Mouse (Mus musculus) spleen, adult 18-20 months (tissue): ENCODE measurements at regions not wholly inside any gene's neighbourhood (a gene's known extent, or its start where the extent isn't known, plus 50 kb on each side); places are given as distances from the start of the nearest gene placed in this dataset.
A peak's percentile ranks its signal among the peaks of the same experiment; 100 is the strongest.

Experiments
- DNase-seq, 2 experiments: peaks; one replicate each; pipeline ENCODE4 v3.0.0; 2022; ENCODE audit warnings: mixed read lengths in 2 of 2

DNA sequence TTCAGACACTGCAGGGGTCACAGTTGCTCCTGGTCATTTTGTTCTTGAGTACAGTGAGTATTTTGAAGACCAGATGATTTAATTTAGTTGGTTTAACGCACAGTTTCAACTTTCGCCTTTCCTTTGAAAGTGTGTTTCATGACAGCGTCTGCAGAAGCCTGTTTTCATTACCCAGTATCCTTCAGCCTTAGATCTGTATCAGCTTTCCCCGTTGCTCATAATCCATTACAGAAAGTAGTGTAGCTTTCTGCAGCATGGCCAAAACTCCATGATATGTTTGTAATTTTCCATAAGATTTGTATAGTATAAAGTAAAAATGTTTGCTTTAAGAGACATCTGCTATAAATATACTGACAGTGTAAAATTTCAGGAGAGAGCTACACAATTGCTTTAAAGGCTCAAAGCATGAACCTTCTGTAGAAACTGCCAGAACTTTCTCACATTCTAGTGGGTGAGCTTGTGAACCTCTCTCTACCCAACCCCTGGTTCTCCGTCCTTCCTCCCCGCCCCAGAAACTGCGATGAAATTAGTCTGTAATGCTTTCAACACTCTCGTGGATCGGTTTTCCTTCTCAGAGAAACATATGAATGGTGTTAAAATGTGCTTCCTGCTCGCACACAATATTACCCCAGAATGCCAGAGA lies 506.6 kb upstream of the Adgrl2 start:
- no peak for DNase-seq

DNA sequence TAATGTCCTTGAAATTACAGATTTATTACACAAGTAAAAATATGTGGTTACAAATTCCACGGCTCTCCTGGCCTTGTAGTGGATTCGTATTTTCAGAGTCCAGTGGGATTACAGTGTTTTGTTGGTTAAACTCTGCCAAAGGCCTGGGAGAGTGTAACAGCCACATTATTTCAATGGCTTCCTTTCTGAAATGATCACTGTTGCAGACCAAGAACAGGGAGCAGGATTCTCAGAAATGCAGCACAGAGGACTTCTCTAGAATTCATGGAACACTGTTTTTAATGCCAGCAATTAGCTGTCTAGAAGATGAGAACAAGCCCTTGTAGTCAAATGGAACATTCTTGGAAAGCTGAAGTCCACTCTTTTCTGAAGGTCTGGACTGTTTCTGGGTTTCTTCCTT lies 505.8 kb upstream of the Adgrl2 start:
- no peak for DNase-seq

DNA sequence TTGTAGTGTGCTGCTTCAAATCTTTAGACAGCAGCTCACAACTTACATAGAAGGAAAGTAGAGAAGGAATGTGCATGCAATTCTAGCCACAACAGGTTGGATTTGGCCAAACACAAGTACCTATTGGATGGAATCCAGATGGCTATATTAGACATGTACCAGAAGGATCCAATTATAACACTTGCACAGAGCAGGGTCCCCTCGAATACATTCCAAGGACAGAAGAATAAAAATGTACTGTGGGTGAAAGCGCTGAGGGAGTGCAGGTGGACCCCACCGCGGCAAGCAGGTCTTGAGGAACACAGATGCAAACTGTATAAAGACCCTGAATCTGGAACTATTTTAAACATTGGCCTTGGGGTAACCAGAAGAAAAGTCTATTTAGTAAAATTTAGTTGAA lies 497.8 kb upstream of the Adgrl2 start:
- no peak for DNase-seq

DNA sequence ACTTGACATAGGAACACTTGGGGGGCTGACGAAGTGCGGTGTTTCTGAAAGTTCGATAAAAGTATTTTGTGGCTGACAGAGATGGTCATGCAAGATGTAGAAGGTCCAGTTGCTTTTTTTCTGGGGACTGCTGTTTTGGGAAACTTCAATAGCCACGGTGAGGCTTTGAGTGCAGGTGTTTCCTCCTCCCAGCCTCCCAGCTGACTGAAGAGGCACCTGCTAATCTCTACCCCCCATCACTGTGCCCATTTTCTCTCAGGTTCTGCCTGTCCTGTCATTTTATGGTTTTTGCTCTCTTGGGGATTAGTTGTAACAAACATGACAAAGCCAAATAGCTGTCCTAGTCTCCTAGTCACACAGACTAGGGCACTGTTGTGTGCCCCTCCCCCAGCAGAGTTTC lies 495.1 kb upstream of the Adgrl2 start:
- no peak for DNase-seq

DNA sequence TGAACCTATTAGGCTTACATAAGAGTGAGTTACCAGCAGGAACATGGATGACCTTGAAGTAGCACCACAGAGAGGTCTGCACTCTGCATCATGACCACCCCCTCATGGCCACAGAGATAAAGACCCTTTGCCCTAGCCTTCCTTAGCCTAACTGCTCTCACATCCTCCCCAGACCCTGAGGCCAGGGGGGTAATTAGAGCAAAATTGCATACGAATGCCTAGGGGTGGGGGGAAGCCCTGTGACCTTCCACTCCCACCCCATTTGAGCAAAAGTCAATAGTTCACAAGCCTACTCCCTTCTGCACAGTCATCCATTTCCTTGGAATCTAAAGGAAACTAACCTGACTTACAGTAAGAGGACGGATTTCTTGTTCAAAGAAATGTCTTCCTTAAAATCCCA lies 494.0 kb upstream of the Adgrl2 start:
- DNase-seq = no peak

DNA sequence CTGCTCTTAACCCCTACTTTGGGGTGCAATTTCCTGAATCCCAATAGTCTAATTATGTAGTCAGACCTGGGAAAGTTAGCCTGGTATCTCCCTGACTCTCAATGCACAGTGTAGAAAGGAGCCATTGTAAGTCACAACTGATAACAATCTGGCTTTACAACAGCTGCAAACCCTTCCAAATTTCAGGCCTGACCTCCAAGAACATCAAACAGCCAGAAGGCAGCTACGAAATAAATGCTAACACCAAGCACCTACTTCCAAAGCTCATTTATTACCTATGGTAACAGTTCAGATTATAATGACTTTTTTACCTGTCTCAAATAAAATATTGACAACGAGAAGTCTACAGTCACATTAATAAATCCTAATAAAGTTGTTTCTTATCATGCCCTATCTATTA lies 485.8 kb upstream of the Adgrl2 start:
- no peak for DNase-seq

DNA sequence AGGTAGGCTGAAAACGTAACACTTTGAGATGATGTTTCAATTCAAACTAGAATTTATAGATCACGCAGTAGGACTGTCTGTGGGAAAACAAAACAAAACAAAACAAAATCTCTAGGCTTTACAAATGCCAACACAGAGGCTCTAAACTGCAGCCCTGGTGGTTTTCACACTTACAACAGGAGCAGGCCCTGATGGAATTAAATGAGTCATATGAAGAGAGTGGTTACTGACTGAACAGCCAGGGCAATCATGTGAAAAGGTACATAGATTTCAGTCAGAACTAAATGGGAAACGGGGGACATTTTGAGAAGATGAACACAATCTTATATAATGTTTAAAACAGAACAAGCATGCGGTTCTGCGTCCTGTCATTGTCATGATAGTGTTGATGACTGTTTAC lies 476.6 kb upstream of the Adgrl2 start:
- no peak for DNase-seq

DNA sequence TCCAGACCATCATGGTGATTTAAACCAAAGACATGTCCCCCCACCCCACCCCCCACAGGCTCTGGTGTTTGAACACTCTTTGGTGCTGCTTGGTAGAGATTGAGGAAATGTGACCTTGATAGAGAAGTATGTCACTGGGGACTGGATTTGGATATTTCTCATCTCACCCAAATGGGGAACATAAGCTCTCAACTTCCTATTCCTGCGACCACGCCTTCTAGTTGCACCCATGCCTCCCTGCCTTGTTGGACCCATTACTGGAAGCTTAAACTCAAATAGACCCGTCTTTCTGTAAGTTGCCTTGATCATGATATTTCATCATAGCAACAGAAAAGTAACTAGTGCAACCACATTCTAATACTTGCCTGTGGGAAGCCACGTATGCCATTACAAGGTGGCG lies 474.2 kb upstream of the Adgrl2 start:
- no peak for DNase-seq

DNA sequence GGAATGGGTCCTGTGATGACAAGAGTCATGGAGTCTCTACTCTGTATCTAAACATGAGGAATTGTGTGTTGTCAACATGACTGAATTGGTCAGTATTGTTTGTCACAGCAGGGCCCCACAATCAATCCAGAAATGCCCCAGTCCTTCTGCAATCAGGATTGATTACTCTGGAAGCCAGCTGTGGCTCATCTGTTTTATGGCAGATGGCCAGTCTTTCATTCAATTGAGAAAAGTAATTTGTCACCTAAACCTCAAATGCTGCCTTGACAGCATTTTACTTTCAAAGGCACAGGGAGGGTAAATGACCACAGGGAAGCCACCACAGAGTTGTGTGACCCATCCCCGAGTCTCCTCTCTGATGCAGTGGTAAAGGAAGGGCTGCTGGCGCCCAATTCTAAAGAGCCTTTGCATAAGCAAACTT lies 471.8 kb upstream of the Adgrl2 start:
- no peak for DNase-seq

DNA sequence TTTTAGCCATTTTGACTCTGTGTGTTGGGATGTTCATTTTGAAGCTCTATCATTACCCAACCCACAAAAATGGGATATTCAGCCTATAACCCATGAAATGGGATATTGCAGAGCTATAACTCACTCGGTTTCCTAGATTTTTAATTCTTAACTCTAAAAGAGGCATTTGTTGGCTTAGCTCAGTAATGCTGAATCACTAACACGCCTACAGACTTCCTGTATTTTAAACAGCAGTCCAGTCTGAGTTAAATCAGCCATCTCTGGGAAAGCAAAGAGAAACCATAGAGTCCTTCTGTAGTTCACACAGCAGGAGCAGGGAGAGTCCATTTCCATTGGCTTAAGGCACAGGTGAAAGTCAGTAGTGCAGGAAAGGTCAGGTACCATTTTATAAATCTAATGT lies 471.3 kb upstream of the Adgrl2 start:
- no peak for DNase-seq

DNA sequence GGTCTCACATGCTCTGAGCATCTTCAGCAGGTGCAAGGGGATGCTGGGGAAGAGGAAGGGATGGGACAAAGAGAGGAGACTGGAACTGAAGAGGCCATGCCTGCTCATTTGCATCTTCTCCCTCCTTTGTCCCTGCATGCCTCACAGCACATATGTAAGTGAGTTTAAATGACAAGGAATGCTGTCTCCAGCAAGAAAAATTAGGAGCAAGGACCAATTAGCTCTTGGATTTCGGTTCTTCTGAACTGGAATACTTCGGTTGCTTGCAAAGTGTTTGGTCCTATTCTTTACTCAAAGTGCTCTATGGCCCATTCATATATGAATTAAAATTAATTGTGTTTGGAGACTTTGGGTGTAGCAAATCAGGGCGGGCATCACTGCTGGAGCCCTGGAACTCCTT lies 459.0 kb upstream of the Adgrl2 start:
- DNase-seq = no peak

DNA sequence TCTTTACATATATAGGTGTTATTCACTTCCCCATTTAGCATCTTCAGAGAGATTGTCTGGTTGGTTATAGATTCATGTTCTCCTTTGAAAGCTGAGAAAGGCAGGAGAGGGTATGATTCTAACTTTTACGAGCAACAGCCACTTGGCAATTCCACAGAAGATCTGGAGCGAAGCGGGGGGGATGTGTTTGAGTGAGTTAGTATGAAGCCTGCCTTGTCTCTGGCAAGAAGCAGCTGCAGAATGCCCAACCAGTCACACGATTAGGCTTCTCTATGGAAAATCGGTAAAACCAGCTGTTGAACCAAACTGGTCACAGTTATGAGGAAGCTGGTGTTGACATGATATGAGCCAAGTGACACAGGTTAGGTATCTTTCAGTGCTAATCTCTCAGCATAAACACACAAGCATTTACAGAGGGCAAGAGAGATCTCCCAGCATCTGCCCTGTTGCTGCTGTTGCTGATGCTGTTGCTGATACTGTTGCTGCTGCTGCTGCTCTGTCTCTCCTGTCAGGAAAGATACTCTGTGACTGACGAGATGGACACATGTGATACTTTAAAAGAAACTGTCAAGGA lies 455.7 kb upstream of the Adgrl2 start:
- no peak for DNase-seq

DNA sequence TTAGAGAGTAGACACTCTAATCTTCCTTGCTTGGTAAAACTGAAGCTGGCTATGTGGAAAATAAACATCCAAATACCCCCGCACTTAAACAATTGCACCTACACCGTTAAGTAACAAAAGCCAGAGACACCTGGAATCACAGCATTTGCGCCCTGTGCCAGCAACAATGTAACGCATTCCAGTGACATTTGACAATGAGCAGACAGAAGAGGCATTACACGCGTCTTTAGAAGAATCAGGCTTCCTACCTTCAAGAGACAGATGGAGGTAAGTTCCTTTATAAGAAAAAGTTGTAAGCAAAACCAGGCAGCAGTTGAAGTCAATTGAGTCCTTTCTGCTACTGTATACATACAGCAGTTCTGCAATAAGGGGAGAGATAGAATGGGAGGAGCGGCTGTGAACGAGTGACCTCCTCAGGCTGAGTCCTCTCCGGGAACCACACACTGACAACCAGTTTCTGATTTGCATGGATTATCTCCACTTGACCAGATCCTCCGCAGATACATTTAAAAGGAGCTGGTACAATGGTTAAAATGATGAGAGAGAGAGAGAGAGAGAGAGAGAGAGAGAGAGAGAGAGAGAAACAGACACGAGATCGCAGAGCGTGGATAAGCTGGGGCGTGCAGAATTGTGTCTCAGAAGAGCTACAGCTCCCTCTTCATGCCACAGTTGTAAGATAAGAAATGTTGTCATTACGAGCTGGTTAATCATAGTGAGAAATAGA lies 454.7 kb upstream of the Adgrl2 start:
- no peak for DNase-seq

DNA sequence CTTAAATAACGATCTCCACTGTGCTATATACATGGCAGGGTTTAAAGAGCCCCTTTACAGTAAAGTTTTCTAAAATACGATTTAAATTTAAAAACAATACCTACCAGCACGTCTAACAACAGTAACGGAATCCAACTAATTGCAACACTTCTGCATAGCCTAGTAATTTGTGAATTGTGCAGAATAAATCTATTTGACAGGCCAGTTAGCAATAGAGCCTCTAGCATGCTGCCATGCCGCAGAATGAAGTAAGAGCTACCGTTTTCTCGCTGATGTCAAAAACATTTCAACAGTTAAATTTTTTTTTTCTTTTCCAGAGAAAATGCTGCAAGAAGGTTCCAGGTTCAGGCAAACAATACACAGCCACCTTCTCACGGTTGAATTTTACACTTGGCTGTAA lies 454.0 kb upstream of the Adgrl2 start:
- DNase-seq = no peak

DNA sequence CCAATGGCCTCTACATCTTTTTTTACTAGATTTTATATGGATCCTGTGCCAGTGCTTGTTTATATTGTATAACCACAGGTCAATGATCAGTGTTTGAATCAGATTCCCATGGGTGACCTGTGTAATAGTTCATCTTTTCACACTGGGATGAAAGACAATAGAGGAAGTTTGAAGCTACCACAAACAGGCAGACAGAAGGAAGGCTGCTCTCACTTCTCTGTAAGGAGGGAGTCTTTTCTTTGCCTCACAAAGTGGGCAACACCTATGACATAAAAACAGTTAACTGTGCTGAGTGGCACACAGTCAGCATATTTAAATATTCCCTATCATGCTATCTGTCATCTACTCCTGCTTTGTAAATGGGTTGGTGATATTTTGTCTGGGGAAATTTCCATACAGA lies 450.9 kb upstream of the Adgrl2 start:
- no peak for DNase-seq

DNA sequence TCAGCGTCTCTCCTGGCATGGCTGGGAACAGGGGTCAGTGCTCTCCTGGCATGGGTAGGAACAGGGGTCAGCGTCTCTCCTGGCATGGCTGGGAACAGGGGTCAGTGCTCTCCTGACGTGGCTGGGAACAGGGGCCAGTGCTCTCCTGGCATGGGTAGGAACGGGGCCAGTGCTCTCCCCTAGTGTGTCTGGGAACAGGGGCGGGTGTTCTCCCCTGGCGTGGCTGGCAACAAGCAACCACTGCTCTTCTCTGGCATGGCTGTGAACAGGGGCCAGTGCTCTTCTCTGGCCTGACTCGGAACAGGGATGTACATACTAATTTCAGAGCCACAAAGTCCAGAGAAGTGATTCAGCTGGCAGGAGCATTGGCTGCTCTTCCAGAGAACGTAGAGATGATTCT lies 447.4 kb upstream of the Adgrl2 start:
- DNase-seq = no peak

DNA sequence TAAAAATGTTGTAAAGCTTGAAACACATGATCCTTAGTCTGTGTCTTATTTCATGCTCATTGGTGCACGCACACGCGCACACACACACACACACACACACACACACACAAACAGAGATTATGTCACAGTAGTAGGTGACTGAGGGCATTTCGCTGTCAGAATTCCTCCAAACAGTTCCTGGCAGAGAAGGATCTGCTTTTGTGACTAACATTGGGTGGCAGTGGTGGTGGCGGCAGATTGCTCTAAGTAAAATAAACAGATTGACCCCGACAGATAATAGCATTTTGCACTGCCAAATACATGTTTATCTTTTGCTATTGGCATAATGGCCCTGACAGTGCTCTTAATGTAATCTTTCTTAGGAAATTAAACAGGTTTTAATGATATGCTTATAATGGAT lies 446.6 kb upstream of the Adgrl2 start:
- no peak for DNase-seq

DNA sequence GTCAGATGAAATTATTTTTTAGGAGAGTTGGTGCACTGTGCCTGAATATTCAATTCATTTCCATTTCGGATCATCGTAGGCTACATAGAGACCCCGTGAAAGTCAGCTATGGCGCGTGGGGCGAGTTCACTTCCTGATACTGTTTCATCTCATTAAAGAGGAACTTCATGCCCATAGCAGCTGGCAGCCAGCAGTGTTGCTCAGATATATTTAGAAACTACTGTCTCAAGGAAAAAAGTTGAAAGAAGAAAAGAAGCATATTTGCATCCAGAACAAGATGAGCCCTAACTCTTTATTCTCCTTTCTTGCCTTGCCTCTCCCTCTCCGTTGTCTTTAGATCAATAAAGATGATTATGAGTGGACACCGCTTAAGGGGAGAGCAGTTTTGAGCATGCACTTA lies 446.1 kb upstream of the Adgrl2 start:
- DNase-seq = peak in 1 of 2 experiments; percentile 9

DNA sequence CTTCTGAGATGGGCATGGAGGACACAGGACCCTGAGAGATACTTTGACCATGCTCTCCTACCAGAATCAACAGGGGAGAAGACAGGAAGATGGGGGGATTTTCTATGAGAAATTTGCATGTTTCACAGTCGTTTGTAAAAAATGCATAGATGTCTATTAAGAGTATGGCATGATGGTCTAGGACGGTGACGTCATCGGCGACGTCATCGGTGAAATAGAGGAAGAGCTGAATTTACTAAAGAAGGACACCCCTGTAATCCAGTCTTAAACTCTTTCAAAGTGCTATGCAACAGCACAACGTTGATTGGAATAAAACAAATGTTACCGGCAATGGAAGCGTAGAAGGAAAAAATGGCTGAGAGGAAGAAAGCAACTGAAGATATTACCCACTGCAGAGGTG lies 441.4 kb upstream of the Adgrl2 start:
- no peak for DNase-seq

DNA sequence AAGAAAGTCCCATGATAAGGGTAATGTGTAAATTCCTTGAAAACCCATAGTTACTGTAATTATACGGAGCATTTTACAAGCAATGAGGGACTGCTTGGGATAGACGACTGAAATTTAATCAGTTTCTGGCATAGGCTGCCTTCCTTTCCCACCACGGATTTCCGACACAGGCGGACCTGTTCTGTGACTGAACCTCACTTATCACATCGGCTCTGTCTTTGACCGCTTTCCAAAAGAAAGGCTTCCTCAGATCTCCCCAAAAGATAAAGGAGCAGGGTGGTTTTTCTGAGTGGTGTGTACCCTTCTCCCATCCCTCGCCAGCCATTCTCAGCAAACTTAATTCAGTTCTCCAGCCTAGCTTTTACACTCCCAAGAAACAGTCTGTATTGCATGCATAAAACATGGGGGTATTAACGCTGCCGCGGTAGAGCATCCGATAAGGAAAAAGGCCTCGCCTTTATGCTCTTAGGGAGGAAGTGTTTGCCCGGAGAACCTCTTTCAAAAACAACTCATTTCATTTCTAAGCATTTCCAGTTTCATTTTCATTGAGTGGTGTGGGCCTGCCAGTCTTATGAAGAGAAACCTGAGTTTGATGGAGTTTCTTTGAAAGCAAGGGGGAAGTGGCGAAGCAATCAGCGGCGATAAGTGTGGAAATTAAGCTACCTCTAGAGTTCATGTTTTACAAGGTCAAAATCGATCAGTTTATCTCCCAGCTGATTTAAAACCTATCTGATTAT lies 435.8 kb upstream of the Adgrl2 start:
- DNase-seq = no peak

DNA sequence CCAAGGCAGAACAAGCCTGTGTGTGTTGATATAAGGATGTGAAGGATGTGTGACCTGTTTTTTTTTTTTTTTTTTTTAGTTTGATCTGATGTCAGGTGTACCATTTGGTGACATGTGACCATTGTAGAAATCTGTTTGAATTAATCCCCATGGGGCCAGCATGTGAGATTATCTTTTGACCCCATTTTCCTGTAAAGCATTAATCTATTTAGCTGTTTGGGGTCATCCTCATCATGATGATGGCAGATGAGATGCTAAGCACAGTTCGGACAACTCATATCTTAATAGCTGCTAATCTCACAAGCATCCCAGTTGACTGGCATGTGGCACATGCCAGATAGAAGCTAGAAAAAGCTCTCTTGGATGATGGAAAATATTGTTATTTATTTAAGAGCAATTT lies 434.0 kb upstream of the Adgrl2 start:
- no peak for DNase-seq

DNA sequence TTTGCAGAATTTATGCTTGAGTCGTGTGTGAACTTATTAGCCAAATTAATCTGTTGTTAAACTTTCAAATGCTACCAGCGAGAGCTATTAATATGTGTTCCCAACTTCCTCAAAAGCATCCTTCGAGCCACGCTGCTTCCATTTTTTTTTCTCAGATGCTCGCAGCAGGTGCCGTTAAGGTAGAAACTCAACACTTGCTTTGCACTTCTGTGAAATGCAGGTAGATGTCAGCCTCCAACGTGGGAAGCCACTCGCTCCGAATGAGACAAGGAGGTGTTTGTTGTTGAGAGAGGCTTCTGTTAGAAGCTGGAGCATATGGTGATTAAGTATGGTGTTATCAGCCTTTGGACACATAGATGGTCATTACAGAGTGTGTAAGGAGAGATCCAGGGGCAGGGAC lies 433.1 kb upstream of the Adgrl2 start:
- no peak for DNase-seq

DNA sequence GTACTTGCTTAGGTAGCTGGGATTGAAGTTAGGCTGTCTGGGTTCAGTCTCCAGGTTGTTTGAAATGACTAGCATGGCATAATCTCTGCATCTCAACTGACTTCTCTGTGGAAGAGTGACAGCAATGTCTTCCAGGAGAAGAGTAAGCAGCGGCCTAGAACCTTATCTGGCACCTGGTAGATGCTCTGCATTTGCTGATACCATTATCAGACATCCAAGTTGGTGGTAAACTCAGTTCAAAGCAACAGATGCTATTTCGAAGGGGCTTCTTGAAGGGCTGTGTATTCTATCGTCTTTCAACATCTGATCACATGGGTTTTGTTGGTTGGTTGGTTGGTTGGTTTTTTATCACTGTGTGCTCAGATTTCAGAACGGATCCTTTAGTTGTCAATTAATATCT lies 424.7 kb upstream of the Adgrl2 start:
- DNase-seq = no peak

DNA sequence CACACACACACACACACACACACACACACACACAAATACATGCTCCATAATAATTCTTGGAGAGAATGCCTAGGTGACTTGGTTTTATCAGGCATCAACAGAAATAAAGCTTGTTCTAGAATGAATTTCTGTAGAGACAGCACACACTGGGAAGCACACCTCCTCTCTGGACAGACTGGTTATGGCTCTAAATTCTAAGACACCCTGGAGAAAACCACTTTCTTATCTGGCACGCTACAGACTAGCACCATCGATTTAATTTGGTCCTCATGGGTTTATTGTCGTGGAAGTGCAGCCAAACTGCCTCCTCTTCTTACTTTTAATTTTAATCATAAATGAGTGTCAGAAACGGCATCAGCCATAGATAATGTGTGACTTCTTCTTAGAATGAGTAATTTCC lies 422.8 kb upstream of the Adgrl2 start:
- no peak for DNase-seq
